Mouse (Mus musculus) stomach, postnatal 0 days (tissue): Measurements from ENCODE around the gene Frmd7.

ENCODE experiments used
- CTCF ChIP-seq: IDR thresholded peaks from 2 replicates; pipeline ENCODE4 v1.5.1; 2016; ENCODE audit warnings: antibody characterized with exemption, low read depth, mild to moderate bottlenecking, moderate library complexity
- EP300 ChIP-seq: optimal IDR thresholded peaks from 2 replicates; pipeline ENCODE3; 2016; ENCODE audit warnings: antibody characterized with exemption

DNA sequence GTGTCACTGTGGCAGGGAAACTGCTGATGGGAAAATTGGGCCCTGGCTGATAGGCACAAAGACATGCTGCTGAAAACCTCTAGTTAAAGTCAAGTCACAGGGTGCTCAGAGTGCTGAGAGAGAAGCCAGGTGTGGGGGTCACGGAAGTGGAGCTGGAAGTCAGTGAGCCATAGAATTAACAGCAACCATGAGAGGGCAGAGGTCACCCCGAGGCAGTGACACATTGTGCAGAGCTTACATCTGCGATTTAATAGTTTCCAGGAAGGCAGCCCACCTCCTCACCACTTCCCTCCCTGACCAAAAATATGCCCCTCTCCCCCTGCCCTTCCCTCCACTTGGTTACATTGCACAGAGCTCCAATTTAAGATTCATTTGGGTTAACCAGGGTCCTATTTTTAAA, 25.1 kb downstream of the Frmd7 start:
- TF ChIP-seq CTCF, result no peak
- TF ChIP-seq EP300, result no peak
